Mouse (Mus musculus): ENCODE measurements around the gene Akr1c19. TPM values are rescaled to one million over a fixed set of nuclear protein-coding genes. Genes with fewer than 3 reads are reported as not detected.
A peak's percentile ranks its signal among the peaks of the same experiment; 100 is the strongest.
"Not testable (repeated sequence)": the region's sequence is repeated elsewhere in the genome, so short reads cannot be mapped to it uniquely, and the experiment has no call there.

The Akr1c19 gene
- polyA plus RNA-seq, 1 experiment, result 24.1 TPM

DNA sequence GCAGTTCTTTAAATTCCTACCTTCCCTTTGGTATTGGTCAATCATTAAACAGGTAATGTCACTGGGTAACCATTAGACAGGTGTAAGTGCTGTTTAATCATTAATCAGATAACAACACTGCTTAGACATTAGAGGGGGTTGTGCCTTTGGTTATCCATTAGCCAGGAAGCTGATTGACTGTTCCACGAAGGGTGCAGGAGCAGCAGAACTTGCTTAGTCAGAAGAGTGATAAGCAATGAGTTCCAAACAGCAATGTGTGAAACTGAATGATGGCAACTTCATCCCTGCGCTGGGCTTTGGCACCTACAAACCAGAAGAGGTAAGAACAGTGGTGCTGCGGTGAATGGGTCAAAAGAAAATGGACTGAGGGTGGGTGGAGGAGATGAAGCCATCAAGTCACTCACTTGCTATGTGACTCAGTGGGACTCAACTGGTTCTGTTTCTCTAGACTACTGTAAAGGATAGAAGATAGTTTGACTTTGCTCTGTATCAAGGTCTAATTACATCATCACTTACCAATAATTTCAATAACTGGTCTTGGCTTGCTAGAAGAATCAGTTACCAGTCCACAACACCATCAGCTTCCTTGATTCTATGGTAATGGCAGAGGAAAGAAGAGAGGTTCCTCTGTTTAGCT is 5.2 kb downstream of the Akr1c19 start:
- H3K36me3 ChIP-seq (ENCODE audit: control insufficient read depth, insufficient read depth, low read length), result no peaks in the 10 kb centered on the region
- peak overlapping the region; percentile 73 for H3K27ac ChIP-seq (ENCODE audit: insufficient read depth, low read depth, low read length)
- 28% methylated on average over 3 of the region's 3 CpGs for WGBS
- H3K4me1 ChIP-seq (ENCODE audit: control insufficient read depth, insufficient read depth, low read length), result peaks cover 3% of the 10 kb centered on the region; the same call in 1 of the 2 replicates
- peak; percentile 94 for DNase-seq
- TF ChIP-seq CTCF (conservative IDR thresholded peaks at IDR 0.05; ENCODE audit: insufficient read depth, insufficient read length, low read depth, low read length), result no peak
- TF ChIP-seq POLR2A (IDR thresholded peaks at IDR 0.05; ENCODE audit: low read depth, low read length), result no peak
- H3K4me3 ChIP-seq (ENCODE audit: insufficient read depth, low read depth, low read length), result peak overlapping the region; percentile 46
- no peaks in the 10 kb centered on the region for H3K27me3 ChIP-seq (replicated peaks; ENCODE audit: control insufficient read depth, insufficient read depth, low read length)

- Histone ChIP-seq H3K27me3 (replicated peaks; ENCODE audit: control insufficient read depth, insufficient read depth, low read length) (no peaks in the 10 kb centered on the region), H3K27ac (ENCODE audit: insufficient read depth, low read depth, low read length) (no peak overlapping the region), H3K4me1 (ENCODE audit: control insufficient read depth, insufficient read depth, low read length) (no peaks in the 10 kb centered on the region), H3K4me3 (ENCODE audit: insufficient read depth, low read depth, low read length) (no peak overlapping the region; the same call in 1 of the 2 replicates), H3K36me3 (ENCODE audit: control insufficient read depth, insufficient read depth, low read length) (no peaks in the 10 kb centered on the region)
- TF ChIP-seq CTCF (conservative IDR thresholded peaks at IDR 0.05; ENCODE audit: insufficient read depth, insufficient read length, low read depth, low read length) (no peak), POLR2A (IDR thresholded peaks at IDR 0.05; ENCODE audit: low read depth, low read length) (no peak)
- WGBS, result 4% methylated on average over 13 of the region's 13 CpGs
- DNase-seq, result peak; percentile 83
These were observed 16.5 kb downstream of the Akr1c19 start for GRCm38 (mm10) chr13:4244861-4245559.

GRCm38 (mm10) chr13:4249347-4249746 is 20.8 kb downstream of the Akr1c19 start:
- DNase-seq, result no peak
- Histone ChIP-seq H3K4me3 (ENCODE audit: insufficient read depth, low read depth, low read length) (no peak overlapping the region), H3K4me1 (ENCODE audit: control insufficient read depth, insufficient read depth, low read length) (no peaks in the 10 kb centered on the region), H3K36me3 (ENCODE audit: control insufficient read depth, insufficient read depth, low read length) (no peaks in the 10 kb centered on the region), H3K27ac (ENCODE audit: insufficient read depth, low read depth, low read length) (no peak overlapping the region), H3K27me3 (replicated peaks; ENCODE audit: control insufficient read depth, insufficient read depth, low read length) (no peaks in the 10 kb centered on the region)
- TF ChIP-seq CTCF (conservative IDR thresholded peaks at IDR 0.05; ENCODE audit: insufficient read depth, insufficient read length, low read depth, low read length) (no peak), POLR2A (IDR thresholded peaks at IDR 0.05; ENCODE audit: low read depth, low read length) (no peak)
- 70% methylated on average over 3 of the region's 3 CpGs for WGBS

- DNase-seq; H3K36me3 ChIP-seq (ENCODE audit: control insufficient read depth, insufficient read depth, low read length); H3K4me1 ChIP-seq (ENCODE audit: control insufficient read depth, insufficient read depth, low read length); H3K27me3 ChIP-seq (replicated peaks; ENCODE audit: control insufficient read depth, insufficient read depth, low read length); H3K4me3 ChIP-seq (ENCODE audit: insufficient read depth, low read depth, low read length); H3K27ac ChIP-seq (ENCODE audit: insufficient read depth, low read depth, low read length): not testable (repeated sequence)
These were observed 28.4 kb downstream of the Akr1c19 start for GRCm38 (mm10) chr13:4256894-4257293.

GRCm38 (mm10) chr13:4257349-4257748 is 28.8 kb downstream of the Akr1c19 start:
- Histone ChIP-seq H3K27ac (ENCODE audit: insufficient read depth, low read depth, low read length) (no peak overlapping the region), H3K36me3 (ENCODE audit: control insufficient read depth, insufficient read depth, low read length) (no peaks in the 10 kb centered on the region), H3K4me3 (ENCODE audit: insufficient read depth, low read depth, low read length) (no peak overlapping the region), H3K4me1 (ENCODE audit: control insufficient read depth, insufficient read depth, low read length) (no peaks in the 10 kb centered on the region), H3K27me3 (replicated peaks; ENCODE audit: control insufficient read depth, insufficient read depth, low read length) (no peaks in the 10 kb centered on the region)
- WGBS, result 82% methylated on average over 6 of the region's 6 CpGs
- no peak for TF ChIP-seq POLR2A (IDR thresholded peaks at IDR 0.05; ENCODE audit: low read depth, low read length)
- no peak for DNase-seq

DNA sequence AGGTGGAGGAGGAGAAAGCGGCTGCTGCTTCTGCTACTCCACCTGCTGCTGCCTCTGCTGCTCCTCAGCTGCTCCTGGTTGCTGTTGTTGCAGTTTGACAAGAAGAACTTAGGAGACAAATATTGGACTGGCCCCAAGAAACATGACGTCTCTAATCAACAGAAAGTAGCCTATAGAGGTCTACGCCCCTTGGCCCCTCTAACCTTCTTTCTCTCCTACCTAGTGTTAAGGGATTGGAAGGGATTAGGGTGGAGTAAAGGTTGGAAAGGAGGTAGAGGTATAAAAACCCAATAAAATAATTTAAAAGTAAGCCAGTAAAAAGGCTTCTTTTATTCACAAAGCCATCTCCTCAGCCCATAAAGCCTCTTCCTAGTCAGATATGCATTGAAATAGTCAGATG is 36.1 kb downstream of the Akr1c19 start:
- no peaks in the 10 kb centered on the region for H3K27me3 ChIP-seq (replicated peaks; ENCODE audit: control insufficient read depth, insufficient read depth, low read length)
- no peak overlapping the region for H3K27ac ChIP-seq (ENCODE audit: insufficient read depth, low read depth, low read length)
- TF ChIP-seq POLR2A (IDR thresholded peaks at IDR 0.05; ENCODE audit: low read depth, low read length) (no peak), CTCF (conservative IDR thresholded peaks at IDR 0.05; ENCODE audit: insufficient read depth, insufficient read length, low read depth, low read length) (no peak)

DNA sequence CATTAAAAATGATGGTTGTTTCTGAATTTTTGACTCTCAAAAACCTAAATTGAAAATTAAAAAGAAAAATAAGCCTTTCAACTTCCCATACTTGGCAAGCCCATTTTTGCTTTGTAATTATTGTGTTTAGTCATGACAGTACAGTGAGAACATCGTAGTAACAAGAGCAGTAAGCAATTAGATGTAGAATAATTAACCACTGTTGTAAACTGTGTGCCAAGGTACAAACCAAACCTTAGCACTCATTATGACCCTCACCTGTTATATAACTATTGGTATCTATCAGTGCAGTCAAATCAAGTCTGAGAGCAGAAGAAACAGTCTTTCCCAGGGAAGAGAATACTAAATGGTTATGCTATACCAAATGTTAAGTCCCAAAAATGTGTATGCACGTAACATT is 36.5 kb downstream of the Akr1c19 start:
- DNase-seq, result peak; percentile 64
- WGBS, result 61% methylated on average over 2 of the region's 2 CpGs
- Histone ChIP-seq H3K4me3 (ENCODE audit: insufficient read depth, low read depth, low read length) (no peak overlapping the region), H3K4me1 (ENCODE audit: control insufficient read depth, insufficient read depth, low read length) (no peaks in the 10 kb centered on the region), H3K27ac (ENCODE audit: insufficient read depth, low read depth, low read length) (no peak overlapping the region), H3K36me3 (ENCODE audit: control insufficient read depth, insufficient read depth, low read length) (no peaks in the 10 kb centered on the region), H3K27me3 (replicated peaks; ENCODE audit: control insufficient read depth, insufficient read depth, low read length) (no peaks in the 10 kb centered on the region)
- TF ChIP-seq CTCF (conservative IDR thresholded peaks at IDR 0.05; ENCODE audit: insufficient read depth, insufficient read length, low read depth, low read length) (no peak), POLR2A (IDR thresholded peaks at IDR 0.05; ENCODE audit: low read depth, low read length) (no peak)

More for the DNA sequence above, 36.1 kb downstream of the Akr1c19 start:
- 82% methylated on average over 3 of the region's 3 CpGs for WGBS
- H3K4me1 ChIP-seq (ENCODE audit: control insufficient read depth, insufficient read depth, low read length), result no peaks in the 10 kb centered on the region
- H3K36me3 ChIP-seq (ENCODE audit: control insufficient read depth, insufficient read depth, low read length), result no peaks in the 10 kb centered on the region
- no peak for DNase-seq
- H3K4me3 ChIP-seq (ENCODE audit: insufficient read depth, low read depth, low read length), result no peak overlapping the region

- DNase-seq; H3K4me1 ChIP-seq (ENCODE audit: control insufficient read depth, insufficient read depth, low read length); H3K36me3 ChIP-seq (ENCODE audit: control insufficient read depth, insufficient read depth, low read length); H3K27ac ChIP-seq (ENCODE audit: insufficient read depth, low read depth, low read length); H3K4me3 ChIP-seq (ENCODE audit: insufficient read depth, low read depth, low read length); H3K27me3 ChIP-seq (replicated peaks; ENCODE audit: control insufficient read depth, insufficient read depth, low read length): not testable (repeated sequence)
- WGBS, result 91% methylated on average over 2 of the region's 2 CpGs
These were observed 37.0 kb downstream of the Akr1c19 start for GRCm38 (mm10) chr13:4265455-4265854.

All from kidney, adult 2 months (tissue).